Mouse (Mus musculus) myocyte (in vitro differentiated cells): ENCODE data around the gene Eapp.

ENCODE experiments used
- E2F4 ChIP-seq: IDR thresholded peaks from one replicate; pipeline ENCODE4 v1.6.1; 2011; ENCODE audit warnings: mild to moderate bottlenecking, control low read depth, moderate library complexity; ENCODE audit not compliant: insufficient read depth
- MAX ChIP-seq: IDR thresholded peaks from one replicate; pipeline ENCODE4 v1.6.1; 2011; ENCODE audit warnings: low read depth, mild to moderate bottlenecking, control low read depth
- POLR2A ChIP-seq: IDR thresholded peaks from one replicate; pipeline ENCODE4 v1.6.1; 2011; ENCODE audit warnings: low read depth, mild to moderate bottlenecking, control low read depth, moderate library complexity; ENCODE audit not compliant: insufficient read length
- POLR2AphosphoS2 ChIP-seq: IDR thresholded peaks from one replicate; pipeline ENCODE4 v1.6.1; 2011; ENCODE audit warnings: low read depth, control low read depth; ENCODE audit not compliant: insufficient read length
- SRF ChIP-seq: IDR thresholded peaks from one replicate; pipeline ENCODE4 v1.6.1; 2011; ENCODE audit warnings: low read depth; ENCODE audit not compliant: control insufficient read depth, insufficient read length

GRCm38 (mm10) chr12:54694847-54695510 is 718 bp downstream of the Eapp start:
- no peak for TF ChIP-seq SRF
- no peak for TF ChIP-seq POLR2A
- no peak for TF ChIP-seq POLR2AphosphoS2
- TF ChIP-seq E2F4, result no peak
- TF ChIP-seq MAX, result no peak
